Mouse (Mus musculus): ENCODE data around the gene Ndufs8. TPM values are rescaled to one million over a fixed set of nuclear protein-coding genes. Genes with fewer than 3 reads are reported as not detected.

Ndufs8 gene
- polyA plus RNA-seq, 1 experiment: 423 TPM

- no peak for TF ChIP-seq CTCF (IDR thresholded peaks at IDR 0.05; ENCODE audit: extremely low read depth, insufficient read length, insufficient replicate concordance, low read depth, low read length)
- no peak for TF ChIP-seq POLR2A (IDR thresholded peaks at IDR 0.05; ENCODE audit: low read depth, low read length)
- 38% methylated on average over 10 of the region's 10 CpGs for WGBS
- Histone ChIP-seq H3K4me1 (ENCODE audit: control insufficient read depth, insufficient read depth, insufficient read length, low read length) (peaks cover 12% of the 10 kb centered on the region), H3K4me3 (ENCODE audit: low read depth, low read length) (no peak overlapping the region), H3K27ac (ENCODE audit: insufficient read depth, low read depth, low read length) (no peak overlapping the region), H3K27me3 (ENCODE audit: control insufficient read depth, insufficient read depth, low read length) (no peaks in the 10 kb centered on the region), H3K36me3 (ENCODE audit: control insufficient read depth, insufficient read depth, low read length) (peaks cover 22% of the 10 kb centered on the region)
These were observed 33.4 kb upstream of the Ndufs8 start for GRCm38 (mm10) chr19:3945872-3946564.

GRCm38 (mm10) chr19:3942986-3943735 is 30.6 kb upstream of the Ndufs8 start:
- H3K27me3 ChIP-seq (ENCODE audit: control insufficient read depth, insufficient read depth, low read length): no peaks in the 10 kb centered on the region
- H3K27ac ChIP-seq (ENCODE audit: insufficient read depth, low read depth, low read length): no peak overlapping the region
- 15% methylated on average over 27 of the region's 27 CpGs for WGBS
- peaks cover 12% of the 10 kb centered on the region for H3K4me1 ChIP-seq (ENCODE audit: control insufficient read depth, insufficient read depth, insufficient read length, low read length)
- H3K36me3 ChIP-seq (ENCODE audit: control insufficient read depth, insufficient read depth, low read length): peaks cover 12% of the 10 kb centered on the region
- TF ChIP-seq POLR2A (IDR thresholded peaks at IDR 0.05; ENCODE audit: low read depth, low read length) (peak; percentile 16; the same call in 1 of the 2 replicates), CTCF (IDR thresholded peaks at IDR 0.05; ENCODE audit: extremely low read depth, insufficient read length, insufficient replicate concordance, low read depth, low read length) (no peak)
- peak overlapping the region; percentile 25; the same call in 1 of the 2 replicates for H3K4me3 ChIP-seq (ENCODE audit: low read depth, low read length)

- Histone ChIP-seq H3K36me3 (ENCODE audit: control insufficient read depth, insufficient read depth, low read length) (peaks cover 10% of the 10 kb centered on the region), H3K4me1 (ENCODE audit: control insufficient read depth, insufficient read depth, insufficient read length, low read length) (peaks cover 12% of the 10 kb centered on the region), H3K4me3 (ENCODE audit: low read depth, low read length) (no peak overlapping the region), H3K27ac (ENCODE audit: insufficient read depth, low read depth, low read length) (no peak overlapping the region), H3K27me3 (ENCODE audit: control insufficient read depth, insufficient read depth, low read length) (no peaks in the 10 kb centered on the region)
- 84% methylated on average over 7 of the region's 7 CpGs for WGBS
- TF ChIP-seq POLR2A (IDR thresholded peaks at IDR 0.05; ENCODE audit: low read depth, low read length) (no peak), CTCF (IDR thresholded peaks at IDR 0.05; ENCODE audit: extremely low read depth, insufficient read length, insufficient replicate concordance, low read depth, low read length) (no peak)
These were observed 29.7 kb upstream of the Ndufs8 start for GRCm38 (mm10) chr19:3942315-3942714.

- WGBS: 4% methylated on average over 22 of the region's 22 CpGs
- 0 out of 2 replicates have a peak, but pooled peaks cover 2% of the 10 kb centered on the region for H3K36me3 ChIP-seq (ENCODE audit: control insufficient read depth, insufficient read depth, low read length)
- H3K27ac ChIP-seq (ENCODE audit: insufficient read depth, low read depth, low read length): peak overlapping the region; percentile 89
- peak overlapping the region; percentile 74 for H3K4me3 ChIP-seq (ENCODE audit: low read depth, low read length)
- TF ChIP-seq POLR2A (IDR thresholded peaks at IDR 0.05; ENCODE audit: low read depth, low read length): peak; percentile 45
- no peak for TF ChIP-seq CTCF (IDR thresholded peaks at IDR 0.05; ENCODE audit: extremely low read depth, insufficient read length, insufficient replicate concordance, low read depth, low read length)
- H3K4me1 ChIP-seq (ENCODE audit: control insufficient read depth, insufficient read depth, insufficient read length, low read length): peaks cover 5% of the 10 kb centered on the region; the same call in 1 of the 2 replicates
- no peaks in the 10 kb centered on the region for H3K27me3 ChIP-seq (ENCODE audit: control insufficient read depth, insufficient read depth, low read length)
These were observed 23.6 kb upstream of the Ndufs8 start for GRCm38 (mm10) chr19:3935896-3936850.

GRCm38 (mm10) chr19:3935032-3935895 is 22.7 kb upstream of the Ndufs8 start, which contains the start of gene Unc93b1:
Unc93b1 (plus strand) TSS chr19:3935186.
- Histone ChIP-seq H3K27me3 (ENCODE audit: control insufficient read depth, insufficient read depth, low read length) (no peaks in the 10 kb centered on the region), H3K4me1 (ENCODE audit: control insufficient read depth, insufficient read depth, insufficient read length, low read length) (peaks cover 11% of the 10 kb centered on the region), H3K27ac (ENCODE audit: insufficient read depth, low read depth, low read length) (peak within 1 kb of the TSS; percentile 89), H3K36me3 (ENCODE audit: control insufficient read depth, insufficient read depth, low read length) (0 out of 2 replicates have a peak, but pooled peaks cover 2% of the 10 kb centered on the region), H3K4me3 (ENCODE audit: low read depth, low read length) (peak within 1 kb of the TSS; percentile 74)
- WGBS: 3% methylated on average over 42 of the region's 42 CpGs
- TF ChIP-seq POLR2A (IDR thresholded peaks at IDR 0.05; ENCODE audit: low read depth, low read length) (peak; percentile 83), CTCF (IDR thresholded peaks at IDR 0.05; ENCODE audit: extremely low read depth, insufficient read length, insufficient replicate concordance, low read depth, low read length) (no peak)

- Histone ChIP-seq H3K27me3 (ENCODE audit: control insufficient read depth, insufficient read depth, low read length) (no peaks in the 10 kb centered on the region), H3K4me1 (ENCODE audit: control insufficient read depth, insufficient read depth, insufficient read length, low read length) (peaks cover 30% of the 10 kb centered on the region), H3K36me3 (ENCODE audit: control insufficient read depth, insufficient read depth, low read length) (0 out of 2 replicates have a peak, but pooled peaks cover under 1% of the 10 kb centered on the region), H3K27ac (ENCODE audit: insufficient read depth, low read depth, low read length) (no peak overlapping the region), H3K4me3 (ENCODE audit: low read depth, low read length) (no peak overlapping the region)
- 91% methylated on average over 9 of the region's 9 CpGs for WGBS
- no peak for TF ChIP-seq CTCF (IDR thresholded peaks at IDR 0.05; ENCODE audit: extremely low read depth, insufficient read length, insufficient replicate concordance, low read depth, low read length)
- no peak for TF ChIP-seq POLR2A (IDR thresholded peaks at IDR 0.05; ENCODE audit: low read depth, low read length)
These were observed 19.1 kb upstream of the Ndufs8 start for GRCm38 (mm10) chr19:3931716-3932115.
